Mouse (Mus musculus): Measurements from ENCODE around the gene Arhgef19. TPM values are rescaled to one million over a fixed set of nuclear protein-coding genes. Genes with fewer than 3 reads are reported as not detected.
A peak's percentile ranks its signal among the peaks of the same experiment; 100 is the strongest.

The Arhgef19 gene
- polyA plus RNA-seq, 1 experiment from 2014 or later, result 4.7 TPM

DNA sequence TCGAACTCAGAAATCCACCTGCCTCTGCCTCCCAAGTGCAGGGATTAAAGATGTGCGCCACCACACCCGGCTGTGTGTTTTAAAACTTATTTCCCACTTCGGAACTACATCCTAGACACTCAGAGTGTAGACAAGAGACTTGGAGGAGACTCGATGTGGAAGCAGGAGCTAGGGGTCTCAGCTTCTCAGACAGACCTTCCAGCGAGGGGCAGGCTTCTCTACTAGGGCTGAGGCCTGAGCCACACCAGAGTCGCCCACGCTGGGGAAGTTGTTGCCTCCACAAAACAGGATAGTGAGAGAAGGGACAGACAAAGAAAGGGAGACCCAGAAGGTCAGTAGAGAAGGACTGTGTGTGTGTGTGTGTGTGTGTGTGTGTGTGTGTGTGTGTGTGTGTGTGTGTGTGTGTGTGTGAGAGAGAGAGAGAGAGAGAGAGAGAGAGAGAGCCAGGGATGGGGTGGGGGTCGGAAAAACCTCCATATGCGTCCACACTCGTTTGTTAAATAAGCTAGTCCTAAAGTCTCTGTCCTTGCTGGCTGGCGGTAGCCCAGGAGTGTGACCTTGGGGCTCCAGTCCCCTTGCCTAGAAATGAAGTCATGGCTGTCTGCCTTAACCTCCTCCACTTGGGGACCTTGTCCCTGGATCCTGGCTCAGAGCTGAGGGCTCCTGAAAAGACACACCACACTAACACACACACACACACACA, 44.0 kb downstream of the Arhgef19 start:
- peaks cover 66% of the 10 kb centered on the region for H3K4me1 ChIP-seq

GRCm38 (mm10) chr4:141283879-141284411, 44.6 kb downstream of the Arhgef19 start:
- 32% methylated on average over 8 of the region's 8 CpGs for WGBS
- Histone ChIP-seq H3K4me3 (no peak overlapping the region), H3K27ac (peak overlapping the region; percentile 50; the same call in 1 of the 2 replicates), H3K9me3 (replicated peaks) (no peaks in the 10 kb centered on the region), H3K36me3 (no peaks in the 10 kb centered on the region), H3K27me3 (ENCODE audit: low read depth, poor library complexity, severe bottlenecking) (peaks cover 66% of the 10 kb centered on the region), H3K4me1 (peaks cover 63% of the 10 kb centered on the region)
- DNase-seq (ENCODE audit: low spot score), result no peak

More for the DNA sequence above, 44.0 kb downstream of the Arhgef19 start:
- peak overlapping the region; percentile 50; the same call in 1 of the 2 replicates for H3K27ac ChIP-seq
- H3K36me3 ChIP-seq, result no peaks in the 10 kb centered on the region
- H3K9me3 ChIP-seq (replicated peaks), result no peaks in the 10 kb centered on the region
- 64% methylated on average over 12 of the region's 12 CpGs for WGBS
- H3K4me3 ChIP-seq, result no peak overlapping the region
- DNase-seq (ENCODE audit: low spot score), result no peak
- H3K27me3 ChIP-seq (ENCODE audit: low read depth, poor library complexity, severe bottlenecking), result peaks cover 60% of the 10 kb centered on the region

DNA sequence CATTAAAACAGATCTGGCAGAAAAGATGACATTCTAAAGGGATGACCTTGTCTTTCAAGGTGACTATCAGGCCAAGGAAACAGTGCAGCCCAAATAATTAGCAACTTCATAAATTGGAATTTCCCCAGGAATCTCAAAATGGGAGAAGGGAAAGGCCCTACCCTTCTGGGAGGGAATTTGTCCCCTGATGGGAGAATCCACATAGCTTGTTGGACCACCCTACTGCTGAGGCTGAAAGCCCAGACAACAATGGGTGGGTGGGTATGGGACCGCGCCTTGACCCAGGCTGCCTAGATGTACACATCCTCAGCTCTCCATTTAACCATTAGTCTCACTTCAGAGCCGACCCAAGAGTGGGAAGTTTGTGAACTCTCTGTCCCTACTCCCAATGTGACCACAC, 45.2 kb downstream of the Arhgef19 start:
- 82% methylated on average over 3 of the region's 3 CpGs for WGBS
- Histone ChIP-seq H3K27me3 (ENCODE audit: low read depth, poor library complexity, severe bottlenecking) (peaks cover 71% of the 10 kb centered on the region), H3K27ac (no peak overlapping the region), H3K4me1 (peaks cover 63% of the 10 kb centered on the region), H3K36me3 (no peaks in the 10 kb centered on the region), H3K4me3 (no peak overlapping the region), H3K9me3 (replicated peaks) (no peaks in the 10 kb centered on the region)
- no peak for DNase-seq (ENCODE audit: low spot score)

- Histone ChIP-seq H3K9me3 (replicated peaks) (no peaks in the 10 kb centered on the region), H3K36me3 (no peaks in the 10 kb centered on the region), H3K4me1 (peaks cover 64% of the 10 kb centered on the region), H3K27me3 (ENCODE audit: low read depth, poor library complexity, severe bottlenecking) (peaks cover 78% of the 10 kb centered on the region), H3K27ac (no peak overlapping the region), H3K4me3 (no peak overlapping the region)
- DNase-seq (ENCODE audit: low spot score), result no peak
- WGBS, result 22% methylated on average over 8 of the region's 8 CpGs
These were observed 45.8 kb downstream of the Arhgef19 start for GRCm38 (mm10) chr4:141285128-141285527.

- Histone ChIP-seq H3K36me3 (no peaks in the 10 kb centered on the region), H3K27ac (0 out of 2 replicates have a peak overlapping the region, but pooled peaks have one; percentile 39), H3K4me1 (peaks cover 66% of the 10 kb centered on the region), H3K9me3 (replicated peaks) (no peaks in the 10 kb centered on the region), H3K4me3 (peak overlapping the region; percentile 7; the same call in 1 of the 2 replicates), H3K27me3 (ENCODE audit: low read depth, poor library complexity, severe bottlenecking) (peaks cover 90% of the 10 kb centered on the region)
- WGBS, result 9% methylated on average over 20 of the region's 20 CpGs
- no peak for DNase-seq (ENCODE audit: low spot score)
These were observed 47.7 kb downstream of the Arhgef19 start for GRCm38 (mm10) chr4:141286860-141287517.

- Histone ChIP-seq H3K4me1 (peaks cover 66% of the 10 kb centered on the region), H3K27ac (no peak overlapping the region), H3K9me3 (replicated peaks) (no peaks in the 10 kb centered on the region), H3K36me3 (no peaks in the 10 kb centered on the region), H3K4me3 (peak overlapping the region; percentile 7; the same call in 1 of the 2 replicates), H3K27me3 (ENCODE audit: low read depth, poor library complexity, severe bottlenecking) (peaks cover 90% of the 10 kb centered on the region)
- WGBS, result 4% methylated on average over 15 of the region's 15 CpGs
- DNase-seq (ENCODE audit: low spot score), result no peak
These were observed 48.3 kb downstream of the Arhgef19 start for GRCm38 (mm10) chr4:141287518-141288004.

DNA sequence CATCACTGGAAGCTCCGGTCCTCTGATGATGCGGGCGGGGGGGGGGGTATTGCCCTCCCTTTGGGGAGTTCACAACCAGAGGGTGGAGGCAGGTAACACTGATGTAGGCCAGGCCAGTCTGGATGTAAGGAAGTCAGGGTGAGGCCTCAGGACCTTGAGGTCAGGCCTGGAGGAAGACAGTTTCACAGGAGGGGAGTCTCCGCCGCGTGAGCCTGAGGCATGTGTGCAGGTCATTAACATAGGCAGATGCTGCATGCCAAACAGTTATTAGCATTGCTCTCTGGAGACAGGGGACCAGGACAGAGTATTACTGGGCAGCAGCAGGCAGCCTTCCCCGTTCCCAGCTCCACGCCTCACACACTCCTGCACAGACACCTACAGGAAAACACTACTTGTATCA, 48.9 kb downstream of the Arhgef19 start:
- H3K9me3 ChIP-seq (replicated peaks), result no peaks in the 10 kb centered on the region
- no peak overlapping the region for H3K27ac ChIP-seq
- no peak overlapping the region for H3K4me3 ChIP-seq
- peaks cover 92% of the 10 kb centered on the region for H3K27me3 ChIP-seq (ENCODE audit: low read depth, poor library complexity, severe bottlenecking)
- no peak for DNase-seq (ENCODE audit: low spot score)
- 40% methylated on average over 8 of the region's 8 CpGs for WGBS
- H3K4me1 ChIP-seq, result peaks cover 68% of the 10 kb centered on the region
- no peaks in the 10 kb centered on the region for H3K36me3 ChIP-seq

GRCm38 (mm10) chr4:141291571-141292375, 52.5 kb downstream of the Arhgef19 start:
- peaks cover 93% of the 10 kb centered on the region for H3K27me3 ChIP-seq (ENCODE audit: low read depth, poor library complexity, severe bottlenecking)
- peak; percentile 82 for DNase-seq (ENCODE audit: low spot score)
- under 1% methylated on average over 47 of the region's 47 CpGs for WGBS
- H3K27ac ChIP-seq, result peak overlapping the region; percentile 84
- H3K4me3 ChIP-seq, result peak overlapping the region; percentile 50
- H3K36me3 ChIP-seq, result no peaks in the 10 kb centered on the region
- peaks cover 82% of the 10 kb centered on the region for H3K4me1 ChIP-seq
- H3K9me3 ChIP-seq (replicated peaks), result no peaks in the 10 kb centered on the region

GRCm38 (mm10) chr4:141295774-141296186, 56.5 kb downstream of the Arhgef19 start:
- H3K4me3 ChIP-seq, result peak overlapping the region; percentile 45
- H3K27me3 ChIP-seq (ENCODE audit: low read depth, poor library complexity, severe bottlenecking), result peaks cover 91% of the 10 kb centered on the region
- WGBS, result 2% methylated on average over 15 of the region's 15 CpGs
- H3K4me1 ChIP-seq, result peaks cover 85% of the 10 kb centered on the region
- no peaks in the 10 kb centered on the region for H3K36me3 ChIP-seq
- H3K27ac ChIP-seq, result peak overlapping the region; percentile 80
- peak; percentile 73 for DNase-seq (ENCODE audit: low spot score)
- no peaks in the 10 kb centered on the region for H3K9me3 ChIP-seq (replicated peaks)

- Histone ChIP-seq H3K9me3 (replicated peaks) (no peaks in the 10 kb centered on the region), H3K27me3 (ENCODE audit: low read depth, poor library complexity, severe bottlenecking) (peaks cover 90% of the 10 kb centered on the region)
These were observed 58.6 kb downstream of the Arhgef19 start for GRCm38 (mm10) chr4:141297934-141298333.

DNA sequence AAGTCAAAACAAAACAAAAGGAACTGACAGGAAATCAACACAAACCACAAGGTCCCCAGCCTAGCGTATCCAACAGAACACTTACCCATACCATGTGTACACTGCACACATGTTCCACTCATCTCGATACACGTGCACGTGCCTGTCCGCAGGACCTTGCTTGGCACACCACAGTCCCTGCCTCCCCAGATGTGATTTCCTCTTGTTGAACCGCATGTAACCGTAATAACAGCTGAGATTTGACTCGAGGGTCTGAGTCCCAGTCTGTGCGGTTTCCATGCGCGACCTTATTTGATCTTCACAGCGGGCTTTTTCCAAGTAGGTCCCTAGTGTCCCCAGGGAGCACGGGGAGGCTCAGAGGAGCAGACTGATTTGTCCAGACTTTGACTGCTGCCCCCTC, 60.1 kb downstream of the Arhgef19 start:
- Histone ChIP-seq H3K27me3 (ENCODE audit: low read depth, poor library complexity, severe bottlenecking) (peaks cover 90% of the 10 kb centered on the region), H3K4me3 (no peak overlapping the region), H3K27ac (peak overlapping the region; percentile 26; the same call in 1 of the 2 replicates), H3K36me3 (no peaks in the 10 kb centered on the region), H3K9me3 (replicated peaks) (no peaks in the 10 kb centered on the region), H3K4me1 (peaks cover 86% of the 10 kb centered on the region)
- DNase-seq (ENCODE audit: low spot score), result no peak
- WGBS, result 77% methylated on average over 13 of the region's 13 CpGs

More at GRCm38 (mm10) chr4:141297934-141298333, 58.6 kb downstream of the Arhgef19 start:
- WGBS, result 34% methylated on average over 7 of the region's 7 CpGs
- Histone ChIP-seq H3K4me3 (no peak overlapping the region), H3K27ac (no peak overlapping the region), H3K36me3 (no peaks in the 10 kb centered on the region), H3K4me1 (peaks cover 86% of the 10 kb centered on the region)
- no peak for DNase-seq (ENCODE audit: low spot score)

DNA sequence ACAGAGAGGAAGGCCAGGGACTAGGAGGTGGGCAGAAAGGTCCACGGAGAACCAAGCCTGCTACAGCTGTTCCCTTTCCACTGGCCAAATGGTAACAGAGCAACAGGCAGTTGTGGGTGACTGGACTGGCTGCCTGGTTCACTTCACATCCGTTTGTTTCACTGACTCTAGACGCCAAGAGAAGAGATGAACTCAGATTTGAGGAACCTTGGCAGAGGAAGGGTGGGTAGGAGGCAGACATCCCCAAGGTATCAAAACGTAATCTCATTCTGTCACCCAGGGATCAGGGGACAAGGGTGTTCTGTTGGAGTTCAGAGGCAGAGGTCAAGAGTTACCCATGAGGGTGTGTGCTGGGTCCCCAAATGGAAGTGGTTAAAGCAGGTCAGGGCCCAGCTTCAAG, 60.9 kb downstream of the Arhgef19 start:
- Histone ChIP-seq H3K9me3 (replicated peaks) (no peaks in the 10 kb centered on the region), H3K4me1 (peaks cover 82% of the 10 kb centered on the region), H3K36me3 (no peaks in the 10 kb centered on the region), H3K27ac (no peak overlapping the region), H3K27me3 (ENCODE audit: low read depth, poor library complexity, severe bottlenecking) (peaks cover 94% of the 10 kb centered on the region), H3K4me3 (no peak overlapping the region)
- DNase-seq (ENCODE audit: low spot score), result no peak
- WGBS, result 49% methylated on average over 4 of the region's 4 CpGs

All from limb, embryonic 10.5 days (tissue).